ENCODE assay signal across 9 mouse cellular contexts in the genomic region with DNA sequence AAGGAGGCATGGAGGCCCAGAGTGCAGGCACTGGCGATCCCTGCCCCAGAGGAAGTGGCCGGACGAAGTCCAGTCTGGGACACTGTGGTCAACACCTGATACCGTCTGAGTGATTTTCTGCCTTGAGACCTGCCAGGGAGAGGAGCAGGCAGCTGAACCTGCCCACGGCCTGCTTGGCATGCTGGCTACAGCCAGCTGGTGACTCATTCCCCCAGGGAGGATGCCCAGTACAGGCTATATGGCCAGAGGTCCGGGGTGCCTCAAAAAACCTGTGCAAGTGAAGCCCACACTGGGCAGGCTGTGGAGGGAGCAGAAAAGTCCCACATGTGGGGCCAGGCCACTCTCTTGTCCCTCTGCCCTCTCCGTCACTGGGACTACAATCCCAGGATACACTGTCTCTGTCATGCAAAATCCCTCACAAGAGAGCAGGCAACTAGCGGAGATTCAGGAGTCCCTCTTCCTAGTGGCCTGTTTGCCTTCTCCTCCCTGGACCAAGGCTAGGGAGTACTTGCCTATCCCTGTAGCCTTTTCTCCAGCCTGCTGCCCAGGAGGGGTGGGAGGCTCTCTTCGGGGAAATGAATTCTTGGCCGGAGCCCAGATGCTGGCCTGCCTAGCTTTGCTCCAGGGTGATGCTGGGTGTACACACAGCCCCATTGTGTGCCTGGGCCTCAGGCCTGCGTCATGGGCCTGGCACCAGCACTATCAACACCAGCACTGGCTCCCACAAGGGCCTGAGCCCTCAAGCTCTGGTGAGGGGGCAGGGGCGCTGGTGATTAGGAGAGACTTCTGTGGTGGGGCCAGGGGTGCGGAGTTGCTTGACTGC. TPM values are rescaled to one million over a fixed set of nuclear protein-coding genes. Genes with fewer than 3 reads are reported as not detected.
DNase-seq lines count a peak whose midpoint lies in the region; ATAC-seq lines count a peak whose summit lies in the region.
"Had no signal": no experiment of that assay in that cellular context is flagged by ENCODE, and none has a peak within 500 bp of the region (broad histone marks: within the 10 kb centered on the region; RNA-seq: fewer than 3 reads in every experiment).

No protein-coding gene starts in this region.

- H3K4me2 ChIP-seq in forebrain, embryonic 16.5 days (ENCODE audit: low read length) = no peak overlapping the region

- intact Hi-C loops in heart, postnatal 14 days (cut with DNase I) = no loop called here

- H3K36me3 ChIP-seq in forebrain, embryonic 16.5 days (ENCODE audit: control insufficient read depth, insufficient read depth) = no peaks in the 10 kb centered on the region

- no peaks in the 10 kb centered on the region for H3K27me3 ChIP-seq in forebrain, embryonic 16.5 days (replicated peaks; ENCODE audit: control insufficient read depth, insufficient read depth, low read length)

- no peak overlapping the region for H3K9ac ChIP-seq in forebrain, embryonic 16.5 days (replicated peaks; ENCODE audit: low read depth, low read length)
- H3K9ac ChIP-seq: liver, embryonic 14.5 days had no signal

- no peak overlapping the region for H3K4me3 ChIP-seq in forebrain, embryonic 16.5 days (replicated peaks; ENCODE audit: low read length)

- peak; percentile 96 for ATAC-seq in forebrain, embryonic 16.5 days

- DNase-seq in retina, adult 2 months (ENCODE audit: low read depth, low spot score) = peak; percentile 16
- no peak for DNase-seq in retina, embryonic 14.5 days (ENCODE audit: low spot score)
- DNase-seq in heart, postnatal 14 days = peak; percentile 82 to 86
- DNase-seq in layer of hippocampus, adult 18-20 months (ENCODE audit: low spot score in 2 of 2) = peak; percentile 70 to 87
- peak; percentile 81 to 87 for DNase-seq in lung, adult 18-20 months
- DNase-seq in right cerebral cortex, adult 2 months (ENCODE audit: low spot score in 2 of 2) = peak; percentile 62 to 74
- DNase-seq in yolk sac, embryonic 10.5 days (ENCODE audit: low spot score) = no peak

- peaks cover 13% of the 10 kb centered on the region; the same call in 1 of the 2 replicates for H3K4me1 ChIP-seq in forebrain, embryonic 16.5 days (replicated peaks; ENCODE audit: control insufficient read depth, insufficient read depth, low read length)

- H3K9me3 ChIP-seq in forebrain, embryonic 16.5 days (ENCODE audit: control insufficient read depth, low read length) = no peaks in the 10 kb centered on the region

- 52% methylated on average over 13 of the region's 13 CpGs for WGBS in forebrain, embryonic 16.5 days

- no peak overlapping the region; the same call in 1 of the 2 replicates for H3K27ac ChIP-seq in forebrain, embryonic 16.5 days (ENCODE audit: low read length)
- H3K27ac ChIP-seq: liver, embryonic 14.5 days had no signal

RNA-seq across cellular contexts. Expression of a gene that starts 25.9 kb away (rescaled TPM):
- 2.2 TPM in 2 replicates for polyA plus RNA-seq in forebrain, embryonic 16.5 days (2015; fragmentation: Nextera tagmentation; extraction: Ambion mirVana)
- 10 to 100 TPM; 46.8 to 49.3 TPM for total RNA-seq in heart, postnatal 14 days (2021)
- total RNA-seq in layer of hippocampus, adult 18-20 months (2021) = 10 to 100 TPM; 11.2 to 11.9 TPM

RNA-seq across cellular contexts. Expression of a gene that starts 36.1 kb away (rescaled TPM):
- polyA plus RNA-seq in forebrain, embryonic 16.5 days (2015; fragmentation: Nextera tagmentation; extraction: Ambion mirVana) = not detected in 2 replicates
- total RNA-seq in heart, postnatal 14 days (2021) = not detected
- total RNA-seq in layer of hippocampus, adult 18-20 months (2021) = not detected
- polyA plus RNA-seq: liver, embryonic 14.5 days had no signal

Comparison
In these comparisons a context has a peak if more than half of its experiments do, and no peak if none do; other contexts are left out.
1. DNase-seq: peak in retina, adult 2 months (single experiment), heart, postnatal 14 days (2 of 2), layer of hippocampus, adult 18-20 months (2 of 2), lung, adult 18-20 months (2 of 2) and right cerebral cortex, adult 2 months (2 of 2); none in retina, embryonic 14.5 days (single experiment) and yolk sac, embryonic 10.5 days (single experiment).